Mouse (Mus musculus) T-helper 1 cell (primary cell): Measurements from ENCODE around the gene Myh7b.
"Not testable (repeated sequence)": the region's sequence is repeated elsewhere in the genome, so short reads cannot be mapped to it uniquely, and the experiment has no call there.

Experiments
- in situ Hi-C: fragments of 300-600 bp; cut with MboI, MseI; formaldehyde crosslinking; loops from one replicate; pipeline ENCODE4 v1.15.1; 2025; ENCODE audit warnings: high pct_unique_total_duplicates

Myh7b gene

DNA sequence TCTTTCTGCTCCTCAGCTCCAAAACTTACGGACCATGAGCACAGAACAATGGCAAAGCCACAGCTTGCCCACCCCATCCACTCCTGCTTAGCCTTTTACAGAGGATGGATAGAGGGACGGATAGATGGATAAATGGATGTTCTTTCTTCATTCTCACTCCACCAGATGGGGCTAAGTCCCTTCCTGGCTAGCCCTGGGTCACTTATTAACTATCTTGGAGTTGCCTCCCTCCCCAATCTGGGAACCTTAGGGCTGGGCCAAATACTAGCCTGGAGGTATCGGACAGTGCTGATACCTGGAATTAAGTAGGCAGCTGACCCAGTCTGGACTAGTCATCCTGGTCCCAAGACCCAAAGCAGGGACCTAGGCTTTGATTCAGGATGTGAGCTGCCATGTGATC is 7.3 kb upstream of the Myh7b start:
- in situ Hi-C loops, result no loop called here

GRCm38 (mm10) chr2:155604560-155605235 is 6.3 kb upstream of the Myh7b start:
- in situ Hi-C loops, result no loop called here

DNA sequence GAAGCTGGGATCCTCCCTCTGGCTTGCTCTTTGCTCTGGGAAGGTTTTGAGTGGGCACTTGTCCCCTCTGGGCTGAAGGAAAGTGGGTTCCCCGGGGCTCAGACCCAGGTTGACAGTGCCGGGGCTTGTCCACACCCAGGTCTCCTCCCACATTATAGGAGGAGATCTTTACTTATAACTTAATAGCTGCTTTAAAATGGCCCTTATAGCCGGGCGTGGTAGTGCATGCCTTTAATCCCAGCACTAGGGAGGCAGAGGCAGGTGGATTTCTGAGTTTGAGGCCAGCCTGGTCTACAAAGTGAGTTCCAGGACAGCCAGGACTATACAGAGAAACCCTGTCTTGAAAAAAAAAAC is 5.8 kb upstream of the Myh7b start:
- in situ Hi-C loops, result not testable (repeated sequence)

GRCm38 (mm10) chr2:155606360-155606759 is 4.7 kb upstream of the Myh7b start:
- in situ Hi-C loops, result no loop called here

- in situ Hi-C loops, result no loop called here
These were observed 980 bp downstream of the Myh7b start for GRCm38 (mm10) chr2:155611834-155612550.

GRCm38 (mm10) chr2:155613326-155613755 is 2.3 kb downstream of the Myh7b start:
- in situ Hi-C loops, result no loop called here

DNA sequence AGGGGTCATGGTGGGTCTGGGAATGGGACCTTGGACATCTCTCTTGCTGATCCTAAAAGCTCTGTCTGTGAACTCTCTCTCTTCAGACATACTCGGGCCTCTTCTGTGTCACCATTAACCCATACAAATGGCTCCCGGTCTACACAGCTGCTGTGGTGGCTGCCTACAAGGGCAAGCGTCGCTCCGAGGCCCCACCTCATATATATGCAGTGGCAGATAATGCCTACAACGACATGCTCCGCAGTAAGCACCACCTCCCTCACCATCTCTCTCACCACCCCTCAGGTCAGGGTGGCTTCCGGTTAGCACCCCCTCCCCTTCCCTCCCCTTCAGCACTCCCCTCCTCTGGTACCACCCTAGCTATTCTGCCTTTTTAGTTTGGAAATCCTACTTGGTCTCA is 2.9 kb downstream of the Myh7b start:
- in situ Hi-C loops, result no loop called here

DNA sequence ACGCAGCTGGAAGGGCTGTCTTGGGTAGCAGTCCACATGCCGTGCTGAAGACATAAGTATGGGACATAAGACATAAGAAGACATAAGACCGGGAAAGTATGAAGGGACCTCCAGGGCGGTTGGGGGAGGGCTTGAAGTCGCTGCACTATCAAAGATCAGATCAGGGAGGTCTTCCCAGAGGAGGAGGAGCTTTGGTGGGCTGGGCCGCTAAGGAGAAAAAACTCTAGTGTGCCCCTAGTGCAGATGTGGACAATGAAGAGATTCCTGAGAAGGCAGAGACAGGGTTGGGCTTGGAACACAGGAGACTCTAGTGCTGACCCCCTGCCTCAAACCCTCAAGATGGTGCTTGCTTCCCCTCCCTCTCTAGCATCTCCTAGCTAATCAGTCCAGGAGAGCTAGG is 6.0 kb downstream of the Myh7b start:
- in situ Hi-C loops, result loop anchor here (5.0 kb wide), 1 partner anchor 105 kb away; no protein-coding TSS in a partner anchor

GRCm38 (mm10) chr2:155619817-155620216 is 8.8 kb downstream of the Myh7b start:
- in situ Hi-C loops, result loop anchor here (5.0 kb wide), 1 partner anchor 108 kb away; no protein-coding TSS in a partner anchor

GRCm38 (mm10) chr2:155622606-155623005 is 11.6 kb downstream of the Myh7b start:
- in situ Hi-C loops, result no loop called here

DNA sequence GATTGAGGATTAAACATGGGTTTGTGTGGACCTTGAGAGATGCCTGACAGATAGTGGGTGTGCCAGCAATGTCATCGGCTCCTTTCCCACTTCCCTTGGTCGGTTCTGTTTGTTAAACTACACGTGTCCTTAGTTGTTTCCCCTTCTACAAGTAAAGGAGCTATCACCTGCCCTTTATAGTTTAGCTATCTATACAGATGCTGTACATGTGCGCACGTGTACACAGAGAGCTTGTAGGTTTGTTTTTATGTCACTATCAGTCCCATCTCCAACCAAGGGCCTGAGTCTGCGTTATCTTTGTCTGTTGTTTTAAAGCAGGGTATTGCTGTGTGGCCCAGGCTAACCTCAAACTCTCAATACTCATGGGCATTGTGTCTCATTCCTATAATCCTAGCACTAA is 13.0 kb downstream of the Myh7b start:
- in situ Hi-C loops, result no loop called here

DNA sequence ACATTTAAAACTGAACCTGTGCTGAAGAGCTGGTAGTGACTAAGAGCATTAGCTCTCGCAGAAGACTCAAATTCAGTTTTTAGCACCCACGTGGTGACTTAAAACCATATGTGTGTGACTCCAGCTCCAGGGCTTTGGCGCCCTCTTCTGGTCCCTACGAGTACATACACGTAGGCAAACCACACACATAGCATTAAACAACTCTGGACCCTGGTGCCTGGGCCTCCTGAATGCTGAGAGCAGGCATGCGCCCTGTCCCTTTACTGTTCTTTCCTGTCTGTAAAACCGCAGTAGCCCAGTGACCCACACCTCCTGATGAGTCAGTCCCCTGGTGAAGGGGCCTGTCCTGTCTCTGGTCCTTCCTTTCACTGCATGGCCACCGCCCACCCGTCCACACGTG is 13.7 kb downstream of the Myh7b start:
- in situ Hi-C loops, result no loop called here

GRCm38 (mm10) chr2:155626277-155626676 is 15.3 kb downstream of the Myh7b start:
- in situ Hi-C loops, result no loop called here

- in situ Hi-C loops, result no loop called here
These were observed 16.2 kb downstream of the Myh7b start for GRCm38 (mm10) chr2:155627030-155627738.

DNA sequence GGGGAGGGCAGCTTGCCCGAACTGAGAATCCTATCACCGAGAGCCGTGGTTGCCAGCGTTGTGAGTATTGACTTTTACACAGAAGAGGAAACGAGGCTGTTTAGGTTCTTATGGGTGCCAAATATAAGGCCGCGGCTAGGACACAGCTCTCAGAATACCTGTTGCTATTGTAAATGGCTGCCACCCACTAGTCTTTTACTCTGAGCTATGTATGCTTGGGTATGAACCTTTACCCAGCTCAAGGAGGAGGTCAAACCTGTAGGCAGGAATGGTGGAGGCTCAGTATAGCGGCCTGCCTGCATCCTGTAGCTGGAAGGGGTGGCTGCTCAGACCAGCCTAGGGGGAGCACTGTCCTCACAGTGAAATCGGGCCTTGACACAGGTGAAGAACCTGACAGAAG is 17.1 kb downstream of the Myh7b start:
- in situ Hi-C loops, result no loop called here

DNA sequence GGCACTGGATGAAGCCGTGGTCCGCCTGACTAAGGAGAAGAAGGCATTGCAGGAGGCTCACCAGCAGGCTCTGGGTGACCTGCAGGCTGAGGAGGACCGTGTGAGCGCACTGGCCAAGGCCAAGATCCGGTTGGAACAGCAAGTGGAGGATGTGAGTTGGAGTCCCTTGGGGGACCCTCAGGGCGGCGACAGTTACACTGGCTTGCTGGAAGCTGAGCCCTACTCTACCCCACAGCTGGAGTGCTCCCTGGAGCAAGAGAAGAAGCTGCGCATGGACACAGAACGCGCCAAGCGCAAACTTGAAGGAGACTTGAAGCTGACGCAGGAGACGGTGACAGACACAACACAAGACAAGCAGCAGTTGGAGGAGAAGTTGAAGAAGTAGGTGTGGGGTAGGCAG is 17.5 kb downstream of the Myh7b start:
- in situ Hi-C loops, result no loop called here

DNA sequence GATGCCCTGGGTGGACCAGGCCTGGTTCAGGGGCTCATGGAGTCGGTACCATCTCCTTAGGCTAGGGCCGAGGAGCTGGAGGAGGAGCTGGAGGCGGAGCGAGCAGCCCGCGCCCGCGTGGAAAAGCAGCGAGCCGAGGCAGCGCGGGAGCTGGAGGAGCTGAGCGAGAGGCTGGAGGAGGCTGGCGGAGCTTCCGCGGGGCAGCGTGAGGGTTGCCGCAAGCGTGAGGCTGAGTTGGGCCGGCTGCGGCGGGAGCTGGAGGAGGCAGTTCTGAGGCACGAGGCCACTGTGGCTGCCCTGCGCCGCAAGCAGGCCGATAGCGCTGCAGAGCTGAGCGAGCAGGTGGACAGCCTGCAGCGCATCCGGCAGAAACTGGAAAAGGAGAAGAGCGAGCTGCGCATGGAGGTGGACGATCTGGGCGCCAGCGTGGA is 18.2 kb downstream of the Myh7b start:
- in situ Hi-C loops, result no loop called here

DNA sequence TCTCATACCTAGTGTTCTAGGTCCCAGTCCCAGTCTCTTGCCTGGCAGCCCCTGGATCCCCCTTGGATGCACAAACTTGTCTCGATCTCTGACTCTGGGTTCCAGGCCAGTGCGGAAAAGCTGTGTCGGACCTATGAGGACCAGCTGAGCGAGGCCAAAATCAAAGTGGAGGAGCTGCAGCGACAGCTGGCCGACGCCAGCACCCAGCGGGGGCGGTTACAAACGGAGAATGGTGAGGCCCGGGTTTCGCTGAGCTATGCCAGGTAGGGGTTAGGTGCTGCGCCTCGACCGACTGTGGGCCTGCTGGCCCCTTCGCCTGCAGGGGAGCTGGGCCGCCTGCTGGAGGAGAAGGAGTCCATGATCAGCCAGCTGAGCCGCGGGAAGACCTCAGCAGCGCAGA is 19.1 kb downstream of the Myh7b start:
- in situ Hi-C loops, result no loop called here

DNA sequence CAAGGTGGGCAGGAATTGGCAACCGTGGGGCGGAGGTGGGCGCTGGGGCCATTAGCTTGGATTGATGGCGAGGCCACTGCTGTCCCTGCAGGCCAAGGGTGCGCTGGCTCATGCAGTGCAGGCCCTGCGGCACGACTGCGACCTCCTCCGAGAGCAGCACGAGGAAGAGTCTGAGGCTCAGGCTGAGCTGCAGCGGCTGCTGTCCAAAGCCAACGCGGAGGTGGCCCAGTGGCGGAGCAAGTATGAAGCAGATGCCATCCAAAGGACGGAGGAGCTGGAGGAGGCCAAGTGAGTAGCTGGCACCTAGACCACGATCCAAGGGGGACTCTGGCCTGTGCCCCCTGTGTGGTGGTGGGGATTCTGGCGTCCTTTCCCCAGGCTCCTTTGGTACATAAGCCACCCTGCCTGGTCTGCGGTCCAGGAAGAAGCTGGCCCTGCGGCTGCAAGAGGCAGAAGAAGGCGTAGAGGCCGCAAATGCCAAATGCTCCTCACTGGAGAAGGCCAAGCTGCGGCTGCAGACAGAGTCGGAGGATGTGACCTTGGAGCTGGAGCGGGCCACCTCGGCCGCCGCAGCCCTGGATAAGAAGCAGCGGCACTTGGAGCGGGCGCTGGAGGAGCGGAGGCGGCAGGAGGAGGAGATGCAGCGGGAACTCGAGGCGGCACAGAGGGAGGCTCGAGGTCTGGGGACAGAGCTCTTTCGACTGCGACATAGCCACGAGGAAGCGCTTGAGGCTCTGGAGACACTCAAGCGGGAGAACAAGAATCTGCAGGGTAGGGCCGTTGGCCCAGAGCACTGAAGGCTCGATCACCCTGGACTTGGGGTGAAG is 19.8 kb downstream of the Myh7b start:
- in situ Hi-C loops, result no loop called here

GRCm38 (mm10) chr2:155632138-155632936 is 21.3 kb downstream of the Myh7b start:
- in situ Hi-C loops, result no loop called here

DNA sequence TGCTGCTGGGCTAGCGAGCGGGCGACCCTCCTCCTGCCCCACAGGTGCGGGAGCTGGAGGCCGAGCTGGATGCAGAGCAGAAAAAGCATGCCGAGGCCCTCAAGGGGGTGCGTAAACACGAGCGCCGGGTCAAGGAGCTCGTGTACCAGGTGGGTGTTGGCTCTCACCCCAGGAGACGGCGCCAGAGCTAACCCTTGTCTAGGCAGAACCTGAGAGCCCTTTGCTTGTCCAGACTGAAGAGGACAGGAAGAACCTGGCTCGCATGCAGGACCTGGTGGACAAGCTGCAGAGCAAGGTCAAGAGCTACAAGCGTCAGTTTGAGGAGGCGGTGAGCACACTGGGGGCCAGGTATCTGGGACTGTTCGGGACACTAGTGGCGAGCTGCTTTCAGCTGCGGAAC is 22.1 kb downstream of the Myh7b start:
- in situ Hi-C loops, result no loop called here
